Comparison of ENCODE assay signal across 9 mouse cellular contexts in genomic region chr11:75346556-75347187, GRCm38 (mm10). TPM values are rescaled to one million over a fixed set of nuclear protein-coding genes. Genes with fewer than 3 reads are reported as not detected.
DNase-seq lines count a peak whose midpoint lies in the region; ATAC-seq lines count a peak whose summit lies in the region.
"Had no signal": no experiment of that assay in that cellular context is flagged by ENCODE, and none has a peak within 500 bp of the region (broad histone marks: within the 10 kb centered on the region; RNA-seq: fewer than 3 reads in every experiment).

No protein-coding gene starts in this region.

- no peaks in the 10 kb centered on the region for H3K27me3 ChIP-seq in heart, embryonic 10.5 days (ENCODE audit: insufficient read depth, poor library complexity, severe bottlenecking)
- H3K27me3 ChIP-seq in forebrain, embryonic 11.5 days (ENCODE audit: control insufficient read depth, insufficient read depth, low read length) = no peaks in the 10 kb centered on the region
- H3K27me3 ChIP-seq in limb, embryonic 15.5 days = no peaks in the 10 kb centered on the region

- peak overlapping the region; percentile 77 for H3K4me2 ChIP-seq in forebrain, embryonic 11.5 days (ENCODE audit: low read depth, low read length, severe bottlenecking)
- H3K4me2 ChIP-seq in limb, embryonic 15.5 days = peak overlapping the region; percentile 82; the same call in 1 of the 2 replicates

- H3K4me1 ChIP-seq in heart, embryonic 10.5 days = peaks cover 19% of the 10 kb centered on the region
- peaks cover 3% of the 10 kb centered on the region for H3K4me1 ChIP-seq in forebrain, embryonic 11.5 days (replicated peaks; ENCODE audit: control insufficient read depth, insufficient read depth, low read length)
- H3K4me1 ChIP-seq in limb, embryonic 15.5 days = peaks cover 12% of the 10 kb centered on the region

- 76% methylated on average over 4 of the region's 4 CpGs for WGBS in heart, embryonic 10.5 days
- WGBS in forebrain, embryonic 11.5 days = 72% methylated on average over 3 of the region's 4 CpGs
- WGBS in limb, embryonic 15.5 days = 54% methylated on average over 4 of the region's 4 CpGs

- intact Hi-C loops in heart, postnatal 10 days (cut with DNase I) = no loop called here

- no peak for ATAC-seq in forebrain, embryonic 11.5 days (replicated peaks; ENCODE audit: low FRiP score)
- ATAC-seq in limb, embryonic 15.5 days (ENCODE audit: insufficient number of reproducible peaks, low FRiP score, low TSS enrichment, low read depth) = no peak

- peak; percentile 1 for DNase-seq in heart, embryonic 10.5 days (ENCODE audit: low spot score)
- no peak for DNase-seq in heart, postnatal 10 days
- DNase-seq in 3134 (ENCODE audit: extremely low read depth, insufficient read length, low spot score) = peak; percentile 33
- no peak for DNase-seq in forebrain, embryonic 11.5 days (ENCODE audit: low spot score)
- no peak for DNase-seq in right cerebral cortex, postnatal 36 days (ENCODE audit: low spot score in 2 of 2)
- DNase-seq in gastrocnemius, postnatal 4 days (ENCODE audit: low spot score in 2 of 2) = no peak
- DNase-seq in cerebellum, adult 11-12 months = no peak
- DNase-seq: thymus, postnatal 36 days had no signal

- no peak overlapping the region for H3K27ac ChIP-seq in heart, embryonic 10.5 days
- no peak overlapping the region for H3K27ac ChIP-seq in forebrain, embryonic 11.5 days (ENCODE audit: low read depth, low read length)
- H3K27ac ChIP-seq in limb, embryonic 15.5 days = no peak overlapping the region

- peak overlapping the region; percentile 84; the same call in 1 of the 2 replicates for H3K4me3 ChIP-seq in heart, embryonic 10.5 days
- H3K4me3 ChIP-seq in forebrain, embryonic 11.5 days (ENCODE audit: low read depth, low read length) = peak overlapping the region; percentile 81; the same call in 1 of the 2 replicates
- H3K4me3 ChIP-seq in limb, embryonic 15.5 days = peak overlapping the region; percentile 98; the same call in 1 of the 2 replicates

- peaks cover 8% of the 10 kb centered on the region for H3K36me3 ChIP-seq in heart, embryonic 10.5 days
- H3K36me3 ChIP-seq in forebrain, embryonic 11.5 days (ENCODE audit: control insufficient read depth, insufficient read depth, low read length) = no peaks in the 10 kb centered on the region
- H3K36me3 ChIP-seq in limb, embryonic 15.5 days = 0 out of 2 replicates have a peak, but pooled peaks cover 2% of the 10 kb centered on the region

- H3K9me3 ChIP-seq in heart, embryonic 10.5 days = no peaks in the 10 kb centered on the region
- no peaks in the 10 kb centered on the region for H3K9me3 ChIP-seq in forebrain, embryonic 11.5 days (ENCODE audit: control insufficient read depth, low read length)
- no peaks in the 10 kb centered on the region for H3K9me3 ChIP-seq in limb, embryonic 15.5 days

- H3K9ac ChIP-seq in forebrain, embryonic 11.5 days (ENCODE audit: low read length) = no peak overlapping the region
- H3K9ac ChIP-seq in limb, embryonic 15.5 days = no peak overlapping the region

RNA-seq across cellular contexts. Expression of gene Rpa1, which starts 1.5 kb away (rescaled TPM):
- polyA plus RNA-seq in heart, embryonic 10.5 days (2016; fragmentation: Nextera tagmentation; extraction: Ambion mirVana) = 127 and 143 TPM in 2 replicates
- total RNA-seq in heart, postnatal 10 days (2021) = 10 to 100 TPM; 82.4 to 90.0 TPM
- 140 and 146 TPM in 2 replicates for polyA plus RNA-seq in forebrain, embryonic 11.5 days (2014; fragmentation: Nextera tagmentation; extraction: Ambion mirVana)
- 101 and 102 TPM in 2 replicates for polyA plus RNA-seq in limb, embryonic 15.5 days (2015; fragmentation: Nextera tagmentation; extraction: Ambion mirVana)
- total RNA-seq in gastrocnemius, postnatal 4 days (2021) = 10 to 100 TPM; 65.9 to 66.9 TPM

RNA-seq across cellular contexts. Expression of gene Smyd4, which starts 1.6 kb away (rescaled TPM):
- polyA plus RNA-seq in heart, embryonic 10.5 days (2016; fragmentation: Nextera tagmentation; extraction: Ambion mirVana) = 13.6 and 15.3 TPM in 2 replicates
- 1 to 10 TPM; 4.9 to 7.4 TPM for total RNA-seq in heart, postnatal 10 days (2021)
- polyA plus RNA-seq in forebrain, embryonic 11.5 days (2014; fragmentation: Nextera tagmentation; extraction: Ambion mirVana) = 17.3 and 20.0 TPM in 2 replicates
- polyA plus RNA-seq in limb, embryonic 15.5 days (2015; fragmentation: Nextera tagmentation; extraction: Ambion mirVana) = 12.8 and 13.1 TPM in 2 replicates
- total RNA-seq in gastrocnemius, postnatal 4 days (2021) = 10 to 100 TPM in 1 of 2 experiments, 1 to 10 TPM in 1; 8.5 to 11.2 TPM

Comparison
In these comparisons a context has a peak if more than half of its experiments do, and no peak if none do; other contexts are left out.
1. DNase-seq: peak in heart, embryonic 10.5 days (single experiment) and 3134 (single experiment); none in heart, postnatal 10 days (0 of 2), forebrain, embryonic 11.5 days (single experiment), right cerebral cortex, postnatal 36 days (0 of 2), gastrocnemius, postnatal 4 days (0 of 2) and cerebellum, adult 11-12 months (single experiment).
2. Peak in every context shown above with its lines, with median percentiles within 50 percentile points of each other: H3K4me3 ChIP-seq.